Mouse (Mus musculus) lung, embryonic 15.5 days (tissue): ENCODE data around the gene Pla2r1. TPM values are rescaled to one million over a fixed set of nuclear protein-coding genes. Genes with fewer than 3 reads are reported as not detected.

Experiments
- ATAC-seq: fragments of 200-750 bp; cut with Nextera tagmentation; 2 replicates; pipeline ENCODE4 v1.8.0; 2017; ENCODE audit warnings: moderate number of reproducible peaks, borderline replicate concordance; ENCODE audit not compliant: low FRiP score, low TSS enrichment; ENCODE audit errors: extremely low read depth
- H3K27ac ChIP-seq: fragments of 300-500 bp; sonication (generic); 2 replicates; pipeline ENCODE4 v1.5.1; 2015; ENCODE audit warnings: moderate library complexity, mild to moderate bottlenecking, inconsistent platforms
- H3K27me3 ChIP-seq: fragments of 300-500 bp; sonication (generic); 2 replicates; pipeline ENCODE4 v1.6.1; 2015; ENCODE audit warnings: inconsistent platforms
- H3K36me3 ChIP-seq: fragments of 300-500 bp; sonication (generic); 2 replicates; pipeline ENCODE4 v1.6.1; 2015; ENCODE audit warnings: inconsistent platforms
- H3K4me1 ChIP-seq: fragments of 300-500 bp; sonication (generic); 2 replicates; pipeline ENCODE4 v1.6.1; 2015; ENCODE audit warnings: inconsistent platforms
- H3K4me2 ChIP-seq: fragments of 300-500 bp; sonication (generic); 2 replicates; pipeline ENCODE4 v1.6.1; 2015; ENCODE audit warnings: inconsistent platforms, mild to moderate bottlenecking, moderate library complexity
- H3K4me3 ChIP-seq: fragments of 300-500 bp; sonication (generic); 2 replicates; pipeline ENCODE4 v1.5.1; 2015; ENCODE audit warnings: mild to moderate bottlenecking, inconsistent platforms
- H3K9ac ChIP-seq: fragments of 300-500 bp; sonication (generic); 2 replicates; pipeline ENCODE4 v1.6.1; 2015; ENCODE audit warnings: inconsistent platforms
- H3K9me3 ChIP-seq: fragments of 300-500 bp; sonication (generic); 2 replicates; pipeline ENCODE4 v1.6.1; 2016; ENCODE audit warnings: inconsistent platforms
- WGBS: fragments of 180-500 bp; shearing (Covaris S2); methylation state at CpG from one replicate; pipeline ENCODE4 v1.1.7; 2015; 5-methylcytosine and 5-hydroxymethylcytosine counted together
- polyA plus RNA-seq: library from polyadenylated mRNA; unstranded; fragments of >200 nt; fragmentation: Nextera tagmentation; extraction: Ambion mirVana; gene quantifications from 2 replicates; pipeline ENCODE4 v1.2.1, GENCODE M21; 2015

Gene Pla2r1
- polyA plus RNA-seq, 1 experiment from 2014 or later: 3.2 TPM

DNA sequence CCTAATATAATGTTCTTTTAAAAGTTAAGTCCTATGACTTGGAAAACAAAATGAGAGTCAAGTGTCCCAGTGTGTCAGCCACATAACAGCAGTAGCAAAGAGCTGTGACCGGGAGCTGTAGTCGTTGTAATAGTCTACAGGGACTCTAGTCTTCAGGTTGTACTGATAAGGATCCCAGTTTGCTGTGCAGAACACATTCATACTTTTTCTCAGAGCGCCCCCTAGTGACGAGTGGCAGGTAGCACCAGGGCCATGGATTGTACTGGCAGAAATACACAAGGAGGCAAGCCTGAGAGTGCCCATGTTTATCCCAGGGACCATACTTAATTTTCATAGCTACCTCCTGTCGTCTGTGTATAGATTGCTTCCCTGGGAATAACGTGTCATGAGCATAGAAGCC lies 135.0 kb downstream of the Pla2r1 start:
- no peaks in the 10 kb centered on the region for H3K27me3 ChIP-seq
- H3K9ac ChIP-seq: no peak overlapping the region
- 6% methylated on average over 6 of the region's 6 CpGs for WGBS
- no peak overlapping the region for H3K4me3 ChIP-seq
- peak; percentile 42; the same call in 1 of the 2 replicates for ATAC-seq
- no peak overlapping the region for H3K4me2 ChIP-seq
- no peak overlapping the region for H3K27ac ChIP-seq
- no peaks in the 10 kb centered on the region for H3K36me3 ChIP-seq
- H3K4me1 ChIP-seq: no peaks in the 10 kb centered on the region
- no peaks in the 10 kb centered on the region for H3K9me3 ChIP-seq

- Histone ChIP-seq H3K27me3 (no peaks in the 10 kb centered on the region), H3K9me3 (no peaks in the 10 kb centered on the region), H3K4me1 (no peaks in the 10 kb centered on the region), H3K9ac (no peak overlapping the region), H3K27ac (no peak overlapping the region), H3K36me3 (no peaks in the 10 kb centered on the region), H3K4me2 (no peak overlapping the region), H3K4me3 (no peak overlapping the region)
- WGBS: 54% methylated on average over 8 of the region's 8 CpGs
- ATAC-seq: no peak
Measured at GRCm38 (mm10) chr2:60414334-60414733, 138.8 kb downstream of the Pla2r1 start.

- Histone ChIP-seq H3K4me3 (no peak overlapping the region), H3K9ac (no peak overlapping the region), H3K4me1 (no peaks in the 10 kb centered on the region), H3K36me3 (no peaks in the 10 kb centered on the region), H3K9me3 (no peaks in the 10 kb centered on the region), H3K27me3 (no peaks in the 10 kb centered on the region), H3K27ac (no peak overlapping the region), H3K4me2 (no peak overlapping the region)
- ATAC-seq: no peak
- 59% methylated on average over 18 of the region's 18 CpGs for WGBS
Measured at GRCm38 (mm10) chr2:60413006-60413650, 140.0 kb downstream of the Pla2r1 start.

- Histone ChIP-seq H3K9me3 (no peaks in the 10 kb centered on the region), H3K27ac (no peak overlapping the region), H3K36me3 (no peaks in the 10 kb centered on the region), H3K4me3 (no peak overlapping the region), H3K27me3 (no peaks in the 10 kb centered on the region), H3K4me1 (no peaks in the 10 kb centered on the region), H3K4me2 (no peak overlapping the region), H3K9ac (no peak overlapping the region)
- 68% methylated on average over 7 of the region's 7 CpGs for WGBS
- ATAC-seq: no peak
Measured at GRCm38 (mm10) chr2:60411181-60411580, 141.9 kb downstream of the Pla2r1 start.

- Histone ChIP-seq H3K9ac (no peak overlapping the region), H3K4me3 (no peak overlapping the region), H3K36me3 (no peaks in the 10 kb centered on the region), H3K9me3 (no peaks in the 10 kb centered on the region), H3K27ac (no peak overlapping the region), H3K4me1 (no peaks in the 10 kb centered on the region), H3K27me3 (no peaks in the 10 kb centered on the region), H3K4me2 (no peak overlapping the region)
- no peak for ATAC-seq
- 55% methylated on average over 11 of the region's 11 CpGs for whole genome bisulfite sequencing
Measured at GRCm38 (mm10) chr2:60409989-60410763, 142.9 kb downstream of the Pla2r1 start.

DNA sequence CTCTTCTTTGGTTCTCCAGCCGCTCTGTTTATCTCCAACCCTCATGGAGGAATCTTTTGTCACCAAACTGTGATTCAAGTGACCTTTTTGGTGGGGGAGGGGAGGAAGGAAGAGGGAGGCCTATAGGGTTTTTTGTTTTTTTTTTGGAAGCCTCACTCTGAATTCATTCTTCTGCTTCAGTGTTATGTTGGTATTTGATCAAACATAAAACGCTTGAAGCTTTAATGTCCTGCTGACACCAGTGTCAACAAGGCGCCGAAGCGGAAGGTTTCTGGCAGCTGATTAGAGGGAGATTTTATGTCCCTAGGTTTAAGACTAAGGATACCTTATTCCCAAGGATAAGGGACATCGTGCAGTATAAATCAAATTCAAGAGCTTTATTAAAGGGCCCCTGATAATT lies 143.9 kb downstream of the Pla2r1 start:
- no peak overlapping the region for H3K9ac ChIP-seq
- ATAC-seq: no peak
- no peaks in the 10 kb centered on the region for H3K36me3 ChIP-seq
- H3K4me2 ChIP-seq: no peak overlapping the region
- no peaks in the 10 kb centered on the region for H3K27me3 ChIP-seq
- no peaks in the 10 kb centered on the region for H3K9me3 ChIP-seq
- H3K27ac ChIP-seq: no peak overlapping the region
- no peak overlapping the region for H3K4me3 ChIP-seq
- no peaks in the 10 kb centered on the region for H3K4me1 ChIP-seq
- WGBS: 57% methylated on average over 6 of the region's 6 CpGs

- Histone ChIP-seq H3K4me3 (no peak overlapping the region), H3K27me3 (no peaks in the 10 kb centered on the region), H3K27ac (no peak overlapping the region), H3K36me3 (no peaks in the 10 kb centered on the region), H3K9me3 (no peaks in the 10 kb centered on the region), H3K4me1 (no peaks in the 10 kb centered on the region), H3K9ac (no peak overlapping the region), H3K4me2 (no peak overlapping the region)
- ATAC-seq: no peak
- 87% methylated on average over 2 of the region's 2 CpGs for WGBS
Measured at GRCm38 (mm10) chr2:60407387-60407786, 145.7 kb downstream of the Pla2r1 start.

GRCm38 (mm10) chr2:60405431-60405830 lies 147.7 kb downstream of the Pla2r1 start:
- Histone ChIP-seq H3K4me2 (no peak overlapping the region), H3K27ac (no peak overlapping the region), H3K4me1 (no peaks in the 10 kb centered on the region), H3K27me3 (no peaks in the 10 kb centered on the region), H3K36me3 (no peaks in the 10 kb centered on the region), H3K9me3 (no peaks in the 10 kb centered on the region), H3K4me3 (no peak overlapping the region), H3K9ac (no peak overlapping the region)
- no peak for ATAC-seq
- 84% methylated on average over 5 of the region's 5 CpGs for WGBS

- Histone ChIP-seq H3K36me3 (no peaks in the 10 kb centered on the region), H3K4me2 (no peak overlapping the region), H3K27me3 (no peaks in the 10 kb centered on the region), H3K4me3 (no peak overlapping the region), H3K4me1 (no peaks in the 10 kb centered on the region), H3K9me3 (no peaks in the 10 kb centered on the region), H3K27ac (no peak overlapping the region), H3K9ac (no peak overlapping the region)
- 92% methylated on average over 7 of the region's 7 CpGs for WGBS
- ATAC-seq: no peak
Measured at GRCm38 (mm10) chr2:60404763-60405162, 148.3 kb downstream of the Pla2r1 start.

- ATAC-seq: no peak
- H3K9me3 ChIP-seq: no peaks in the 10 kb centered on the region
- no peak overlapping the region for H3K4me3 ChIP-seq
- H3K27me3 ChIP-seq: no peaks in the 10 kb centered on the region
- no peak overlapping the region for H3K9ac ChIP-seq
- no peaks in the 10 kb centered on the region for H3K36me3 ChIP-seq
- WGBS: 54% methylated on average over 5 of the region's 5 CpGs
- H3K4me2 ChIP-seq: no peak overlapping the region
- no peaks in the 10 kb centered on the region for H3K4me1 ChIP-seq
- H3K27ac ChIP-seq: no peak overlapping the region
Measured at GRCm38 (mm10) chr2:60401694-60402093, 151.4 kb downstream of the Pla2r1 start.

DNA sequence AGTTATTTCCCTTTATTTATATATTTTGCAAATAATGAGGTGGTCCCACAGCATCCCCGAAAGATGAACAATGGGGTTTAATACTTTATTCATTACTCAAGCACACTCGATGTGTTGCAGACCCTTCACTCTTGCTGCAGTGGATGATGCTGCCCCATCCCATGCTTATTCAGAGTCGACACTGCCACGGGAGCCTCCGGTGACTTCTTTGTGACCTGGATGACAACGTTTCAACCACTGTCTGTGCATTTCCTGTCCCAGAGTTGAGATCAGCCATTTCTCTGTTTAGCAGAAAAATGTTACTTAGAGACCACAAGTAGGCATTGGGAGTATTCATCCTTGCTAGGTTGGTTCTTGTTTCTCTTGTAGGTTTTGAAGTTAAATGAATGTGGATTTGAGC lies 159.3 kb downstream of the Pla2r1 start:
- ATAC-seq: no peak
- Histone ChIP-seq H3K4me2 (no peak overlapping the region), H3K4me1 (no peaks in the 10 kb centered on the region), H3K4me3 (no peak overlapping the region), H3K27ac (no peak overlapping the region), H3K9ac (no peak overlapping the region), H3K9me3 (no peaks in the 10 kb centered on the region), H3K36me3 (no peaks in the 10 kb centered on the region), H3K27me3 (no peaks in the 10 kb centered on the region)
- 49% methylated on average over 6 of the region's 6 CpGs for WGBS

- Histone ChIP-seq H3K9ac (no peak overlapping the region), H3K36me3 (no peaks in the 10 kb centered on the region), H3K4me1 (no peaks in the 10 kb centered on the region), H3K27ac (no peak overlapping the region), H3K4me2 (no peak overlapping the region), H3K9me3 (no peaks in the 10 kb centered on the region), H3K4me3 (no peak overlapping the region), H3K27me3 (no peaks in the 10 kb centered on the region)
- ATAC-seq: no peak
- WGBS: 37% methylated on average over 4 of the region's 4 CpGs
Measured at GRCm38 (mm10) chr2:60392286-60392685, 160.8 kb downstream of the Pla2r1 start.
